Mouse (Mus musculus) ES-E14 (cell line): ENCODE results near the gene Bach2.

Experiments
- CHD2 ChIP-seq: IDR thresholded peaks from 2 replicates; pipeline ENCODE4 v1.6.1; 2014; ENCODE audit warnings: mild to moderate bottlenecking, low read depth, low read length, inconsistent platforms
- HCFC1 ChIP-seq: IDR thresholded peaks from 2 replicates; pipeline ENCODE4 v1.6.1; 2012; ENCODE audit warnings: low read length, inconsistent platforms, borderline replicate concordance; ENCODE audit not compliant: insufficient read depth
- MAFK ChIP-seq: IDR thresholded peaks from 2 replicates; pipeline ENCODE4 v1.6.1; 2014; ENCODE audit warnings: mild to moderate bottlenecking, low read depth, low read length, inconsistent platforms; ENCODE audit not compliant: insufficient read depth
- ZC3H11A ChIP-seq: IDR thresholded peaks from 2 replicates; pipeline ENCODE4 v1.6.1; 2012; ENCODE audit warnings: low read depth, mild to moderate bottlenecking, inconsistent platforms, low read length, borderline replicate concordance
- ZNF384 ChIP-seq: IDR thresholded peaks from 2 replicates; pipeline ENCODE4 v1.6.1; 2012; ENCODE audit warnings: low read depth, low read length, inconsistent platforms

DNA sequence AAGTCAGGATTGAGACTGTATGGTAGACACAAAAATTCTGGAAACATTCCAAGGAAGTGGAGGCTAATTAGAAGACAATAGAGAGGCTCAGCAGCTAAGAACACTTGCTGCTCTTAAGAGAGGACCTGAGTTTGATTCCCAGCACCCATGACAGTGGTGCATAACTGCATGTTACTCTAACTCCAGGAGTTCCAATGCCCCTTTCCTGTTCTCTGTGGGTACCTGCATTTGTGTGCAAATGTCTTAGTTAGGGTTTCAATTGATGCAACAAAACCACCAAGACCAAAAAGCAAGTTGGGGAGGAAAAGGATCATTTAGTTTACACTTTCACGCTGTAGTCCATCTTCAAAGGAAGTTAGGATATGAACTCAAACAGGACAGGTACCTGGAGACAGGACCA lies 250.6 kb downstream of the Bach2 start:
- TF ChIP-seq MAFK (no peak), CHD2 (no peak), ZC3H11A (no peak), HCFC1 (no peak), ZNF384 (no peak)
